Mouse (Mus musculus): ENCODE data around the gene Gtf2ird1. TPM values are rescaled to one million over a fixed set of nuclear protein-coding genes. Genes with fewer than 3 reads are reported as not detected.

Gene Gtf2ird1
- polyA plus RNA-seq, 1 experiment from 2014 or later = 151 TPM

Small RNAs within 50 kb of the gene (microRNA-seq; reads per million reads assigned to microRNA genes)
- gene Gm26340 (not detected), gene Mir3965 (not detected)

Other genes starting within 250 kb of the Gtf2ird1 start
- 2.2 and 2.3 TPM in 2 replicates for gene Ncf1, start 227.1 kb downstream of the Gtf2ird1 start, polyA plus RNA-seq (2016; fragmentation: Nextera tagmentation; extraction: Ambion mirVana)
- 227 and 232 TPM in 2 replicates for gene Gtf2i, start 142.0 kb downstream of the Gtf2ird1 start, polyA plus RNA-seq (2016; fragmentation: Nextera tagmentation; extraction: Ambion mirVana)
- gene Clip2, start 95.7 kb upstream of the Gtf2ird1 start, polyA plus RNA-seq (2016; fragmentation: Nextera tagmentation; extraction: Ambion mirVana) = 7.4 and 7.6 TPM in 2 replicates
- 0.15 TPM in 1 of 2 replicates, not detected in the other for gene Syna, start 103.5 kb upstream of the Gtf2ird1 start, polyA plus RNA-seq (2016; fragmentation: Nextera tagmentation; extraction: Ambion mirVana)
- 307 and 317 TPM in 2 replicates for gene Rfc2, start 124.7 kb upstream of the Gtf2ird1 start, polyA plus RNA-seq (2016; fragmentation: Nextera tagmentation; extraction: Ambion mirVana)
- gene Lat2, start 158.3 kb upstream of the Gtf2ird1 start, polyA plus RNA-seq (2016; fragmentation: Nextera tagmentation; extraction: Ambion mirVana) = 1.9 and 3.3 TPM in 2 replicates
- 504 and 505 TPM in 2 replicates for gene Eif4h, start 182.8 kb upstream of the Gtf2ird1 start, polyA plus RNA-seq (2016; fragmentation: Nextera tagmentation; extraction: Ambion mirVana)
- gene Limk1, start 231.9 kb upstream of the Gtf2ird1 start, polyA plus RNA-seq (2016; fragmentation: Nextera tagmentation; extraction: Ambion mirVana) = 12.3 and 13.8 TPM in 2 replicates

Measured in embryonic facial prominence, embryonic 12.5 days (tissue).